Mouse (Mus musculus) heart, postnatal 14 days (tissue): ENCODE data around the gene Irak3. TPM values are rescaled to one million over a fixed set of nuclear protein-coding genes. Genes with fewer than 3 reads are reported as not detected.
"Not testable (repeated sequence)": the region's sequence is repeated elsewhere in the genome, so short reads cannot be mapped to it uniquely, and the experiment has no call there.

Source experiments
- DNase-seq, 2 experiments: peaks; one replicate each; pipeline ENCODE4 v3.0.0; 2021 to 2022
- intact Hi-C: fragments of 180-260 bp; cut with DNase I; formaldehyde crosslinking; loops from one replicate; pipeline ENCODE4 v1.15.1; 2025
- total RNA-seq, 2 experiments: library from RNA; stranded (reverse); gene quantifications; 2 replicates each; pipeline ENCODE4 v1.2.3; 2021

The Irak3 gene
- total RNA-seq, 2 experiments from 2014 or later, result 2.9 to 4.8 TPM

DNA sequence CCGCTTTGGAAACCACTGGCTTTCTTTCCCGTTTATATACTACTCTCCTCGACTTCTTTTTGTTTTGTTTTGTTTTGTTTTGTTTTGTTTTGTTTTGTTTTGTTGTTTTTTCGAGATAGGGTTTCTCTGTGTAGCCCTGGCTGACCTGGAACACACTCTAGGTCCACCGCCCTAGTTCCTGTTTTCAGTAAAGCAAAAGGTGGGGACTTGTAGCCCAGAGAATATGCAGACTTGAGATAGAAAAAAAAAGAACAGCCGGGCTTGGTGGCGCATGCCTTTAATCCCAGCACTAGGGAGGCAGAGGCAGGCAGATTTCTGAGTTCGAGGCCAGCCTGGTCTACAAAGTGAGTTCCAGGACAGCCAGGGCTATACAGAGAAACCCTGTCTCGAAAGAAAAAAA is 88.4 kb downstream of the Irak3 start:
- DNase-seq, intact Hi-C loops: not testable (repeated sequence)

DNA sequence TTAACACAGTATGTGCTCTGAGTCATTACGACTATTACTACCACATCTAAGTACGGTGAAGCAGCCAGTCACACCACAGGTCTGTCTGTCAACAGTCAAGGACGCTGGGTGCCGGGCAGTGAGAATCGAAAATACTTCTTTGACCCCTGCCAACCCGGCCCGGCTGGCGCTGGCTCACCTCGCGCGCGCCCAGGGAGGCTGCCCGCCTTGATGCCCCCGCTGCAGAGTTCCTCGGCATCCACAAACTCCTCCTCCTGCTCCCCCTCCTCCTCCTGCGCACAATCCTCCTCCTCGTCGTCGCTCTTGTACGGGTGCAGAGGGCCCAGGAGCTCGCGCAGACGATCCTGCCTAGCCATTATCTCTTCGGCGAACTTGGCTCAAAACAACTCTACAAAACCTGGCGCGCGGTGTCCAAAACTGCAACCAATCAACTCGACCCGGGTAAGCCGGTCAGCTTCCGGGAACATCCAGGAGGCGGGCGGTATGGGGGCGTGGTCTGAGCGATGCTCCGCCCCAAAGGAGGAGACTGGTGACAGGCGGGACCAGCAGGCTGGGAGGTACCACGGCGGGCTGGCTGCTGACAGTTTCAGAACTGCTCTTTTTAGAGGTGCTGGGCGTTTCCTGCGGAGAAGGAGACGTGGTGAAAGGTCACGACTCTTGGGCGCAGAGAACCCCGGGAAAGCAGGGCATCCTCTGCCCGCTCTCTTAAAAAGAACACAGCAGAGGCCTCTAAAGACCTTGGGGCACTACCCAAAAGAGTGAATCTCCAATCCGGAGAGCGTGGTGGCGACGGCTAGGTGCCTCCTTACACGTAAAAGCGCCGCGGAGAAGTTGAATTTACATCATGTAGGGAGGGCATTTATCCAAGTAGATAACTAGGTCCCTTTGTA is 89.2 kb downstream of the Irak3 start, which contains the start of gene Helb:
Helb (minus strand) TSS at position 481 of the 890 bp plus-strand sequence.
- peak; percentile 98 to 99 for DNase-seq
- intact Hi-C loops, result no loop called here

DNA sequence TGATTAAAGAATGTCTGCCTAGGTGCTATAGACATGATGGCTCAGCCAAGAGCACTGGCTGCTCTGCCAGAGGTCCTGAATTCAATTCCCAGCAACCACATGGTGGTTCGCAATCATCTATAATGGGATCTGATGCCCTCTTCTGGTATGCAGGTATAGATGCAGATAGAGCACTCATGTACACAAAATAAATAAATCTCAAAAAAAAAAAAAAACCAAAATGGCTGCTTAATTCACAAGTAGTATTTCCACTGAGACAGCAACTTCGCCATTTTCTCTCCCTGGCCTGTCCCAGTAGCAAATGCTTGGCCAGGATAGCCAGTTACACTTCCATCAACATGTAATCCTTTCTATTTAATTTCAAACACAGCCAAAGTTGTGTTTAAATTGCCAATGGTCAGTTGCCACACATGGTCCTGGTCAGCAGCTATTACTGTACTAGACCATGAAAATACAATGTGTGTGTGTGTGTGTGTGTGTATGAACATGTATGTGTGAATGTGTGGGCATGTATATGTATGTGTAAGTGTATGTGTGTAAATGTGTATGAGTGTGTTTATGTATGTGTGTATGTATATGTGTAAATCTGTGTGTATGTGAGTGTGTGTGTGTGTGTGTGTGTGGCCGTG is 90.1 kb downstream of the Irak3 start:
- no peak for DNase-seq

DNA sequence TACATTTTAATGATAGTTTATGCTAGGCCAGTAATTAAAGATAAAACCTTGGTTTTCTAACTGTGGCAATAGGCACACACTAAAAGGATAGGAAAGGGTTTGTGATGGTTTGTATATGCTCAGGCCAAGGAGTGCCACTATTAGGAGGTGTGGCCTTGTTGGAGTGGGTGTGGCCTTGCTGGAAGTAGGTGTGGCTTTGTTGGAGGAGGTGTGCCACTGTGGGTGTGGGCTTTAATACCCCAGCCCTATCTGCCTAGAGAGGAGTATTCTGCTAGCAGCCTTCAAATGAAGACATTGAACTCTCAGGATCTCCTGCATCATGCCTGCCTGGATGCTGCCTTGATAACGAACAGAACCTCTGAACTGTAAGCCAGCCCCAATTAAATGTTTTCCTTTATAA is 101.1 kb downstream of the Irak3 start:
- intact Hi-C loops, result no loop called here
- DNase-seq, result no peak

More for the DNA sequence above, 90.1 kb downstream of the Irak3 start:
- intact Hi-C loops, result no loop called here

DNA sequence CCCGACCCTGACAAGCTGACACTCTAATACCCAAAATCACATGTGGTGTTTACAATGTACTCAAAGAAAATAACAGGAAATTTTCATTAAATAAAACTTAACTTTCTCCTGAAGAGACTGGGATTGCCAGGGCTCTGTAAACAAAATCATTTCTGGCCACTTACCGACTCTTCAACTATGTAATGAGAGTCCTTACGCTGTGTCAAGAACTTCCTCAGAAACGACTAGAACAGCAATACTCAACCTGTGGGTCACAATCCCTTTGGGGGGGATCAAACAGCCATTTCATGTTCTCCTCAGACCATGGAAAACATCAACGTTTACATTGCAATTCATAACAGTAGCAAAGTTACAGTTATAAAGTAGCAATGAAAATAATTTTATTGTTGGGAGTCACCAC is 104.4 kb downstream of the Irak3 start:
- DNase-seq, result no peak
- intact Hi-C loops, result no loop called here

GRCm38 (mm10) chr10:120095716-120096115 is 106.2 kb downstream of the Irak3 start:
- intact Hi-C loops, result no loop called here
- DNase-seq, result no peak

DNA sequence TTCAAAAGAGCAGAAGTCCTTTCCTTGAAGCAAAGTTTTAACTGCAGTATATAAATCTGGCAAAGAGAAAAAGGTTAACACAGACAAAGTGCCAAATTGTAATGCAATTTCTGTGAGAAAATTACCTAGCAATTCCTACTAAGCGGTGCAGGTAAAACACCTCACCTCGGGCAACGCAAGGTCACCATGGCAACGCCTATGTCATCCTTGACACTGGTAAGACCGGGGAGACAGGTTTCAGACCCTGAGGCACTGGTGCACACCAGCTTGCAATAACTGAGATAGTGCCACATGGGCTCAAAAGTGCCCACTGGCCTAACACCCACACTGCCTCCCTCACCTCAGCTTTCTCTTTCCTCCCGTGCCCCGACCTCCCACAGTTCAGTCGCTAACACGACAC is 106.8 kb downstream of the Irak3 start:
- intact Hi-C loops, result no loop called here

DNA sequence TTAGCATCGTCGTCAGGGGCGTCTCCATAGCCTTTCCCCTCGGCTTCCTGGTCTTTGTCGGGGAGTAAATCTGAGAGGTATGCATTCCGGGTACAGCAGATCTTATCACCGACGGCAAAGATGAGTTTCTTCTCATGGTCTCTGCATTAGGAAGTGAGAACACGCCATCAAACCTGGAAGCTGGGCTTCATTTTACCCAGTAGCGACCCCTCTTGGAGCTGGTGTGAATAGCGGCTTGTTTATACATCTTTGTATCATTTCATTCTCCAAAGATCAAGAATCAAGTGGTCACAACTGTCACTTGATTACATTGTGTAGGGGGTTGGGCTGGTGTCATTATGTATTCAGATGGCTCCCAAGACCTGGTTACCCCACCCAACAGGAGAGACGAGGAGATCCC is 109.4 kb downstream of the Irak3 start:
- intact Hi-C loops, result no loop called here
- no peak for DNase-seq

More for the DNA sequence above, 106.8 kb downstream of the Irak3 start:
- DNase-seq, result no peak

Other genes with a start within 250 kb of the Irak3 start
- 10 to 100 TPM; 13.0 to 13.2 TPM for gene Helb, start 89.1 kb downstream of the Irak3 start, total RNA-seq
- 10 to 100 TPM; 91.0 to 91.8 TPM for gene Tmbim4, start 540 bp downstream of the Irak3 start, total RNA-seq
- gene Llph, start 24.9 kb upstream of the Irak3 start, total RNA-seq, result 1 to 10 TPM; 4.8 to 8.5 TPM